Mouse (Mus musculus) left cerebral cortex, adult 18-20 months (tissue): ENCODE data around the gene Saa2. TPM values are rescaled to one million over a fixed set of nuclear protein-coding genes. Genes with fewer than 3 reads are reported as not detected.
A peak's percentile ranks its signal among the peaks of the same experiment; 100 is the strongest.
"Not testable (repeated sequence)": the region's sequence is repeated elsewhere in the genome, so short reads cannot be mapped to it uniquely, and the experiment has no call there.

Experiments
- DNase-seq, 2 experiments: peaks; one replicate each; pipeline ENCODE4 v3.0.0; 2021 to 2022; ENCODE audit warnings: low spot score in 2 of 2, mixed read lengths in 1 of 2
- long read RNA-seq, 2 experiments: library from polyadenylated mRNA; stranded (forward); transcript quantifications; one replicate each; pipeline ENCODE4 v2.0.0; 2021
- total RNA-seq, 2 experiments: library from RNA; stranded (reverse); gene quantifications; 2 replicates each; pipeline ENCODE4 v1.2.3; 2021

The Saa2 gene
- total RNA-seq, result not detected
- long read RNA-seq, experiment 1, result 0 reads
- long read RNA-seq, experiment 2, result 0 reads

GRCm38 (mm10) chr7:46751490-46751889 is at the start of gene Saa2:
Gene Saa2, plus strand, starts transcription at chr7:46751790.
- no peak for DNase-seq

GRCm38 (mm10) chr7:46710390-46710844 is 41.2 kb upstream of the Saa2 start, which contains the start of gene Saal1:
Gene Saal1, minus strand, starts transcription at chr7:46710680.
- peak; percentile 84 to 85 for DNase-seq

DNA sequence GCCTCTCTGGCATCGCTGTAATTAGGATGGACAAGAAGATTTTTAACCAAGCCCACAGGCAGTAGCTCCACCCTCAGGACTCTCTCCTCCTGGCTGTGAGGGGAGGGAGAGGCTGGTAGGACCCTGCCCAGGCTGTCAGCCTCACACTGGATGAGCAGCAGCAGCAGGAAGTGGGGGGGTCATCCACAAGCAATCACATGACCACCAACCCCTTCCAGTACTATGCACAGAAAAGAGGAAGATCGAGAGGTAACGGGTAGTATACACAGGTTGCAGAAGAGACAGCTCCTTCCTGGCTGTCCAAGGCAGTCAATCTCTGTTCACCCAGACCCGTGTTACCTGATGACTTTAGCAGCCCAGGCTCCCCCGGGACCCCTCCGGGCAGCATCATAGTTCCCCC is 39.3 kb upstream of the Saa2 start:
- DNase-seq, result no peak

DNA sequence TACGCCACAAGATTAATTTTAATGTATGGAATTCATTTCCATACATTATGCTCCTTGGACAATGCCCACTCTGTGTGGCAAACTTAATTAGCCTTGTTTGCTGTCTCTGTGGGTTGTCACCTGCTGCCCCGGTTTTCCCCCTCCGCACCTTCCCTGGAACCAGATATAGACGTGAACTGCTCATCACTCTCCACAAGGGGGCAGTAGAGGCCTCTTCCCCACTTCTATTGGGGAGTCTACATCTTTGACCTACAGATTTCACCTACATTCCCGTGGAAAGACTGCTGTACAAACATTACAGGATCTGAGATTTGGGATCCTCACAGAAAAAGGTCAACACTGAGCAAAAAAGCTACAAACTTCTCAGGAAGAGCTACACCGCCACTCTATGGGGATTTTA is 37.1 kb upstream of the Saa2 start:
- DNase-seq, result peak; percentile 63 to 65

GRCm38 (mm10) chr7:46715600-46715999 is 36.0 kb upstream of the Saa2 start, which contains the start of gene Saa3:
Gene Saa3, minus strand, starts transcription at chr7:46715700.
- no peak for DNase-seq

DNA sequence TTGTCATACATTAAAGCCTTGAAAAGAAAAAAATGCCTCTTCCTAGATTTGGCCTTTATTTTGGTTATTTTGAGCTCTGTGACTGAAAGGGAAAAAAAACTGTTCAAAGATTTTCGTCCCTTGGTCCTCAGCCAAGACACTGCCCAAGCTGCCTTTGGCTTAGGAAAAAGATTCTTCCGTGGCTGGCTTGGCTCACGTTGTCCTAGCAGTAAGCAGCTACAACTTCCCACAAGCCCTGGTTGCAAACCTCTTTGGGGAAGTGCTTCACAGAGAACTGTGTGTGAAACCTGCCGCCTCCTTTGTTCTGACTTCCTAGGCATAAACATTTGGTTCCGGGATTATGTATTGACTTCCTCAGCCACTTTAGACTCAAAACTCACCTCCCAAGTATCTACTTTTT is 34.7 kb upstream of the Saa2 start:
- peak in 1 of 2 experiments; percentile 31 for DNase-seq

- no peak for DNase-seq
These were observed 32.9 kb upstream of the Saa2 start for GRCm38 (mm10) chr7:46718591-46719270.

DNA sequence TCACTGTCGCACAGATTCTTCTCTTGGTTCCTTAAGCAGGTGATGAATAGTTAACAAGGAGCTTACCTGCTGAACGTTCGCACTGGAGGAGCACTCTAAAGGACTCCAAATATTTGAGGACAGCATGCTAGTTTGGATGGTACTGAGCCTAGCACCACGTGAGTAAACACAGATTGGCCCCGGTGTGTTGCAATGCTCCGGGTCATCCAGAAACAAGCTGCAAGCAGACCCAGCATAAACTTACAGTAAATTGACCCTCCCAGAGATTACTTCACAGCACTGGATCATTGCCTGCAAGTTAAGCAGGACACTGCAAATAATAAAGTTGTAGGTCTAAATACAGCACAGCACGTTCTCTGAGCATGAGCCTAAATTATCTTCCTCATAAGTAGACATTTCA is 32.1 kb upstream of the Saa2 start:
- no peak for DNase-seq

- no peak for DNase-seq
These were observed 31.1 kb upstream of the Saa2 start for GRCm38 (mm10) chr7:46720460-46720859.

DNA sequence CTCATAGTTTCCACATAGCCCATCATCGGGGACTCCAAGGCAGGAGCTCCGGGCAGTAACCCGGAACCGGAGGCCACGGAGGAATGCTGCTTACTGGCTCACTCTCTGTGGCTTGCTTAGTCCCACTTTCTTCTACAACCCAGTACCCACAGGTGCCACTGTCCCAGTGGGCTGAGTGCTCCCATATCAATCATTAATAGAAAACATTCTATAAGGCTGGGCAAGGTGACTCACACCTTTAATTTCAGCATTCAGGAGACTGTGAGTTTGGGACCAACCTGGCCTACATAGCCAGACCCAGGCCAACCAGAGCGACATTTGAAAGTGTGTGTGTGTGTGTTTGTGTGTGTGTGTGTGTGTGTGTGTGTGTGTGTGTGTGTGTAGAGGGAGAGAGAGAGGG is 28.2 kb upstream of the Saa2 start:
- no peak for DNase-seq

DNA sequence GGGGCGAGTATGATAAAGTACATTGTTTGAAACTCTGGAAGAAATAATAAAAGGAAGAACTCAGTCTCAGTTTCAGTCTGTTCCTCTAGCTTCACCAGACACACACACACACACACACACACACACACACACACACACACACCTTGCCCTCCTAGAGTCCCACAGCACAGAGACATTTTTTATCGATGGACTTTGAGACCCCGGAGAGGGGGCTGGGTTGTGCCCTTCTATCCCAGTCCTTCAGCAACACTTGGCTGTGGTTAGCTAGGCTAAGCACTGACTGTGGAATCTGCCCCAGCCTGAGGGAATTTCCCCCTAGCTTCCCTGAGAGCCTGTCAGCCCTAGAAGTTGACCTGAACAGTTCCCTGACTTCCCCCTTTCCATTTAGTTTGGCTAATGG is 27.7 kb upstream of the Saa2 start:
- DNase-seq, result no peak

GRCm38 (mm10) chr7:46724396-46724795 is 27.2 kb upstream of the Saa2 start:
- DNase-seq, result peak in 1 of 2 experiments; percentile 17

DNA sequence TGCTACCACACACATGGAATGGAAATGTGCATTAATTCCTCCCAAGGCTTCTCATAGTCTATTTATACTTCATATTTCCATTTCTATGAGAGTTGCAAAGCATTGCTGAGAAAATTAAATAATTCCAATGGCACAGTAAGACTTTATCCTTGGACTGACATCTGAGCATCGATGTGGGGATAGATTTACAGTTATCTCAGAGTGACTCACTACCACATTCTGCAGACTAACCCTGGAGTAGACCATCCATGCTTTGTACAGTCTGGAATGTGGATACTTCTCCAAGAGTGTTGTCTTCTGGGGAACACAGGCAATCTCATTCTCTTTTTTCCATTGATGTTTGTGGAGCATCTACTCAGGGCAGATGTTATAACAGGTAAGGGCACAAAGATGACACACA is 24.0 kb upstream of the Saa2 start:
- no peak for DNase-seq

GRCm38 (mm10) chr7:46732458-46732857 is 19.1 kb upstream of the Saa2 start, which contains the start of gene Saa4:
Gene Saa4, minus strand, starts transcription at chr7:46732603.
- no peak for DNase-seq

DNA sequence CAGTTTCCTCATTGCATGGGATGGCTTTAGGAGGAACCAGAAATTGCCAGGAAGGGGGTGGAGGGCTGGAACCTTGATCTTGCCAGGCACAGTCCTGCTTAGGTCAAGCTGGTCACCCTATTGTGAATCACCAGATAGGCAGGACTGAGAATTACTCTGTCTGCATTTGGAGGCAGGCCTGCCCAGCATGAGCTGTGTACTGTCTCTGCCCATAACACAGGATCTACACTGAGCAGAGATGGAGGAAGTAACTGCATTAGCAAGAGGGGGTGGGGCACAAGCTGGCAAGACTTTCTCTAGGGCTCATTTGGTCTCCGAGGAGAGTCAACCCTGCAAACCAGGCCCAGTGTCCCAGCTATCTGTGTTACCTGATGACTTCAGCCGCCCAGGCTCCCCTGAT is 16.6 kb upstream of the Saa2 start:
- DNase-seq, result no peak

DNA sequence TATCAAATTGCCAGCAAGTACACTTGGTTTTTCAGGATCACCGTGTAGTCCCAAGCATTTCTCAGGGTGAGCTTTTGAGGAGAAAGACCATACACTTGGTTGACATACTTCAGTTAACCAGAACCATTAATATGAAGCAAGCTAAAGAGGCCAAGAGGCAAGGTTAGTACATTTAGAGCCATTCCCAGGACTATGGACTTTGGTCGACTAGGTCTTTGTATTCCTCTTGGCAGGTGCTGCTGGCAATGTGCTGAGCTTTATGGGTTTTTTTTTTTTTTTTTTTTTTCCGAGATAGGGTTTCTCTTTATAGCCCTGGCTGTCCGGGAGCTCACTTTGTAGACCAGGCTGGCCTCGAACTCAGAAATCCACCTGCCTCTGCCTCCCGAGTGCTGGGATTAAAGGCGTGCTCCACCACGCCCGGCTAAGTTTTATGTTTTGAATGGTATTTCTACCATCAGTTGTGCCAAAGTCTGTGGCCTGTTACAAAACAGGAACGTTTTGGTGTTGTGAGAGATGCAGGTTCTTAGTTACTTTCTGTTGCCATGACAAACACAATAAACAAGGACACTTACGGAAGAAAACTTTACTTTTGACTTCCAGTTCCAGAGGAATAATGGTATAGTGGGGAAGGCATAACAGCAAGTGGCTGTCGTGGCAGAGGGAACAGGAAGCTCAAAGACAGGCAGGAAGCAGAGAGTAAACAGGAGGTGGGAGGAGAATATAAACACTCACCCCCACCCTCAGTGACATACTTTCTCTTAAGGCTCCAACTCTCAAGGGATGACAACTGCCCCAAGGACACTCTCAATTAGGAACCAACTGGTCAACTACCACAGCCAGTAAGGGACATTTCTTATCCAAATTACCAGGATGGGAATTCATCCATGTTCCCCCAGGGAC is 12.8 kb upstream of the Saa2 start:
- DNase-seq, result no peak

DNA sequence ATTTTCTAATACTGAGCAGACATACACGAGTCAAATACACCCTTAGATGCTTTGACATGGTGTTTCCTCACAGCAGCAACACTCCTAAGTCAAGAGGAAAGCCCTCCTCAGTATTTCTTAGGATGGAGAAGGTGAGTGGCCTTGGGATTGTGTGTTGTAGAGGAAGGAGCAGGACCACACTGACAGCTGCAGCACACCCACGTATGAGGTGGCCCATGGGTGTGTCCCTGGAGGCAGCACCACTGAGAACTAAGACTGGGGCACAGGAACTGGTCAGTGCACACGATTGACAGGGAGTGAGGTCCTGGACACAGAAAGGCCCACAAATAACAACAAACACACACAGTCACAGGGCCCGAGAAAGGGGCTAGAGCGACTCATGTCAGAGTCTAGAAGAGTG is 11.5 kb upstream of the Saa2 start:
- not testable (repeated sequence) for DNase-seq

- not testable (repeated sequence) for DNase-seq
These were observed 8.7 kb upstream of the Saa2 start, which contains the start of gene Saa1 for GRCm38 (mm10) chr7:46742880-46743279. Gene Saa1, minus strand, starts transcription at chr7:46742980.

GRCm38 (mm10) chr7:46745816-46746215 is 5.8 kb upstream of the Saa2 start:
- DNase-seq, result no peak

- DNase-seq, result no peak
These were observed 5.2 kb upstream of the Saa2 start for GRCm38 (mm10) chr7:46746381-46746780.

GRCm38 (mm10) chr7:46748459-46748858 is 3.1 kb upstream of the Saa2 start:
- DNase-seq, result no peak
